Mouse (Mus musculus): ENCODE measurements around the gene Bid. TPM values are rescaled to one million over a fixed set of nuclear protein-coding genes. Genes with fewer than 3 reads are reported as not detected.
"Not testable (repeated sequence)": the region's sequence is repeated elsewhere in the genome, so short reads cannot be mapped to it uniquely, and the experiment has no call there.

Gene Bid
- polyA plus RNA-seq, 1 experiment from 2014 or later: 13.4 TPM

DNA sequence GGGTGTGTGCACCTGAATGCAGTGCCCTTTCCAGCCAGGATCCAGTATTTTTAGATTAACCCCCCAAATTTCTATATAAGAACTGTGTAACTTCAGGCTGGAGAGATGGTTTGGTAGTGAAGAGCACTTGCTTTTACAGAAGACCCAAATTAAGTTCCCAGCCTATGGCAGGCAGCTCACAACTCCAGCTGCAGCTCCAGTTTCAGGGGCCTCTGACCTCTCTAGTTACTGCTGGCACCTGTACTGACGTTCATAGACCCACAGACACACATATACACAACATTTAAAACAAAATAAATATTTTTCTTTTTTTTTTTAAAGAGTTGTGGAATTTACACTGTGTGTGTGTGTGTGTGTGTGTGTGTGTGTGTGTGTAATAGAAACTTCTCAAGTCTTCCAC lies 12.8 kb upstream of the Bid start:
- ATAC-seq (ENCODE audit: low read depth): no peak
- 32% methylated on average over 1 of the region's 1 CpGs for WGBS
- H3K4me1 ChIP-seq (ENCODE audit: control insufficient read depth, insufficient read depth, low read length): no peaks in the 10 kb centered on the region
- peaks cover 19% of the 10 kb centered on the region for H3K36me3 ChIP-seq (ENCODE audit: control insufficient read depth, insufficient read depth, low read length)
- H3K4me2 ChIP-seq (ENCODE audit: low read depth, low read length): no peak overlapping the region
- no peak overlapping the region for H3K9ac ChIP-seq (ENCODE audit: low read depth, low read length)
- DNase-seq (ENCODE audit: low spot score): no peak
- H3K27ac ChIP-seq (replicated peaks; ENCODE audit: low read depth, low read length): no peak overlapping the region
- no peak overlapping the region for H3K4me3 ChIP-seq (ENCODE audit: low read depth, low read length)
- H3K9me3 ChIP-seq (ENCODE audit: control insufficient read depth, low read length): no peaks in the 10 kb centered on the region
- no peaks in the 10 kb centered on the region for H3K27me3 ChIP-seq (replicated peaks; ENCODE audit: control insufficient read depth, insufficient read depth, low read length)

DNA sequence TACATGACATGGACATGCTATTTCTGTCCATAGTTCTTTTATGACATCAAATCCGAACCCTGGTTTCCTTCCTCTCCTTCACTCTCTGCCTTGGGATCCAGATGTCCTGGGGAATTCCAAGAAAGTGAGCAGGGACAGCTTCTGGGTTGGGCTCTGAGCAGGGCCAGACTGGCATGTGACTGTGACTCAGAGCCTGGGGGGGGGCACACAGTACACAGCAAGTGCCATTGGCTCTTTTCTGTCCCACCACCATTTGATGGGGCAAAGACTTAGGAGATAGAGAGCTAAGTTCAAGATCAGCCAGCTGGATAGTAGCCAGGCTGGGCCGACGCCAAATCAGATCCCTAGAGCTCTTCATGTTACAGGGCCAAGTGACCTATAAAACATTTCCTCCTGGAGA lies 11.1 kb upstream of the Bid start:
- H3K4me2 ChIP-seq (ENCODE audit: low read depth, low read length): no peak overlapping the region
- no peak overlapping the region for H3K27ac ChIP-seq (replicated peaks; ENCODE audit: low read depth, low read length)
- H3K4me1 ChIP-seq (ENCODE audit: control insufficient read depth, insufficient read depth, low read length): no peaks in the 10 kb centered on the region
- DNase-seq (ENCODE audit: low spot score): no peak
- H3K9me3 ChIP-seq (ENCODE audit: control insufficient read depth, low read length): no peaks in the 10 kb centered on the region
- no peak overlapping the region for H3K4me3 ChIP-seq (ENCODE audit: low read depth, low read length)
- H3K36me3 ChIP-seq (ENCODE audit: control insufficient read depth, insufficient read depth, low read length): peaks cover 9% of the 10 kb centered on the region; the same call in 1 of the 2 replicates
- no peak for ATAC-seq (ENCODE audit: low read depth)
- no peak overlapping the region for H3K9ac ChIP-seq (ENCODE audit: low read depth, low read length)
- H3K27me3 ChIP-seq (replicated peaks; ENCODE audit: control insufficient read depth, insufficient read depth, low read length): no peaks in the 10 kb centered on the region
- 67% methylated on average over 3 of the region's 3 CpGs for WGBS

DNA sequence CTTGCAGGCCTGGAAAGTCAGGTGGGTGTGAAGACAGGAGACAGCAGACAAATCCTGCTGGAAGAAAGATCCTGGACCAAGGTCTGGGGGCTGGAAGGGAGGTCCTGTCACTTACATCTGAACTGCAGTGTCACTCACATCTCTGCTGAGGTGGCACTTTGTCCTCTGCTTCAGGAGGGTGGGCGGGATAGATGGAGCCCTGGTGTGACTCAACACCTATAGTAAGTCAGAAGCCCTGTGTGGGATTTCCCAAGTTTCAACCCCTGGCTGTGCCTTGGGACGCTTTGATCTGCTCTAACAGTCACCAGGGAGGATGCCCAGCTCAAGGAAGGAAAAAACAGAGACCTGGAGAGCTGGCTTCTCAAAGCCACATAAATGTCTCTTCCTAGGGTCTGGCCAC lies 10.2 kb upstream of the Bid start:
- H3K4me2 ChIP-seq (ENCODE audit: low read depth, low read length): no peak overlapping the region
- ATAC-seq (ENCODE audit: low read depth): no peak
- no peak for DNase-seq (ENCODE audit: low spot score)
- no peak overlapping the region for H3K9ac ChIP-seq (ENCODE audit: low read depth, low read length)
- no peak overlapping the region for H3K27ac ChIP-seq (replicated peaks; ENCODE audit: low read depth, low read length)
- no peaks in the 10 kb centered on the region for H3K4me1 ChIP-seq (ENCODE audit: control insufficient read depth, insufficient read depth, low read length)
- H3K36me3 ChIP-seq (ENCODE audit: control insufficient read depth, insufficient read depth, low read length): 0 out of 2 replicates have a peak, but pooled peaks cover 2% of the 10 kb centered on the region
- H3K4me3 ChIP-seq (ENCODE audit: low read depth, low read length): no peak overlapping the region
- no peaks in the 10 kb centered on the region for H3K27me3 ChIP-seq (replicated peaks; ENCODE audit: control insufficient read depth, insufficient read depth, low read length)
- 67% methylated on average over 2 of the region's 2 CpGs for WGBS
- H3K9me3 ChIP-seq (ENCODE audit: control insufficient read depth, low read length): no peaks in the 10 kb centered on the region

DNA sequence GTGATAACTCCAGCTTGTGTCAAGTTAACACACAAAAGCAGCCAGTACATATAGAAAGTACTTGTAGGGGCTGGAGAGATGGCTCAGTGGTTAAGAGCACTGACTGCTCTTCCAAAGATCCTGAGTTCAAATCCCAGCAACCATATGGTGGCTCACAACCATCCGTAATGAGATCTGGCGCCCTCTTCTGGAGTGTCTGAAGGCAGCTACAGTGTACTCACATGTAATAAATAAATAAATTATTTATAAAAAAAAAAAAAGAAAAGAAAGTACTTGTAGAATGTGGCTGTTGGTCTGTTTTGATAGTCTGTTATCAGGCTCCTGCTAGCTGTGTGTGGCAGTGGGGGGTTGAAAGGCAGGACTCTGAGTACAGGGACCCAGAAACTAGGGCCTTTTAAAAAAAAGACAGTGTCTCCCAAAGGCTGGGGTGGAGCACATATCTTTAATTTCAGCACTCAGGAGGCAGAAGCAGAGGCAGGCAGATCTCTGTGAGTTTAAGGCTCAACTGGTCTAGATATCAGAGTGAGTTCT lies 8.2 kb upstream of the Bid start:
- H3K4me1 ChIP-seq (ENCODE audit: control insufficient read depth, insufficient read depth, low read length); H3K4me2 ChIP-seq (ENCODE audit: low read depth, low read length); H3K27me3 ChIP-seq (replicated peaks; ENCODE audit: control insufficient read depth, insufficient read depth, low read length); H3K9ac ChIP-seq (ENCODE audit: low read depth, low read length); H3K9me3 ChIP-seq (ENCODE audit: control insufficient read depth, low read length); ATAC-seq (ENCODE audit: low read depth); H3K27ac ChIP-seq (replicated peaks; ENCODE audit: low read depth, low read length); H3K36me3 ChIP-seq (ENCODE audit: control insufficient read depth, insufficient read depth, low read length); H3K4me3 ChIP-seq (ENCODE audit: low read depth, low read length); DNase-seq (ENCODE audit: low spot score): not testable (repeated sequence)
- WGBS: 72% methylated on average over 2 of the region's 2 CpGs

DNA sequence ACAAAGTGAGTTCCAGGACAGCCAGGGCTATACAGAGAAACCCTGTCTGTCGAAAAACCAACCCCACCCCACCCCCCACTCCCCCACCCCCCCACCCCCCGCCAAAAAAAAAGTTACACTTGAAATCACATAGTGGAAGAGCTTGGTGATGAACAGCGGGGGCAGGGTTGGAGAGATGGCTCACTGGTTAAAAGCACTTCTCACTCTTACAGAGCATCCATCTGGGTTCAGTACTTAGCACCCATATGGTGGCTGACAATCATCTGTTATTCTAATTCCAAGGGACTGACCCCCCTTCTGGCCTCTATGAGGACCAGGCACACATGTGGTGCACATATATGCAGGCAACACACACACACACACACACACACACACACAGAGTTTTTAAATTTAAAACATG lies 1.3 kb upstream of the Bid start:
- ATAC-seq (ENCODE audit: low read depth) (no peak), DNase-seq (ENCODE audit: low spot score) (peak; percentile 20)
- Histone ChIP-seq H3K9me3 (ENCODE audit: control insufficient read depth, low read length) (0 out of 2 replicates have a peak, but pooled peaks cover 3% of the 10 kb centered on the region), H3K4me1 (ENCODE audit: control insufficient read depth, insufficient read depth, low read length) (peaks cover 13% of the 10 kb centered on the region), H3K36me3 (ENCODE audit: control insufficient read depth, insufficient read depth, low read length) (no peaks in the 10 kb centered on the region), H3K27ac (replicated peaks; ENCODE audit: low read depth, low read length) (no peak overlapping the region), H3K4me3 (ENCODE audit: low read depth, low read length) (no peak overlapping the region), H3K27me3 (replicated peaks; ENCODE audit: control insufficient read depth, insufficient read depth, low read length) (0 out of 2 replicates have a peak, but pooled peaks cover 8% of the 10 kb centered on the region), H3K9ac (ENCODE audit: low read depth, low read length) (no peak overlapping the region), H3K4me2 (ENCODE audit: low read depth, low read length) (peak overlapping the region; percentile 94; the same call in 1 of the 2 replicates)
- 50% methylated on average over 3 of the region's 3 CpGs for WGBS

DNA sequence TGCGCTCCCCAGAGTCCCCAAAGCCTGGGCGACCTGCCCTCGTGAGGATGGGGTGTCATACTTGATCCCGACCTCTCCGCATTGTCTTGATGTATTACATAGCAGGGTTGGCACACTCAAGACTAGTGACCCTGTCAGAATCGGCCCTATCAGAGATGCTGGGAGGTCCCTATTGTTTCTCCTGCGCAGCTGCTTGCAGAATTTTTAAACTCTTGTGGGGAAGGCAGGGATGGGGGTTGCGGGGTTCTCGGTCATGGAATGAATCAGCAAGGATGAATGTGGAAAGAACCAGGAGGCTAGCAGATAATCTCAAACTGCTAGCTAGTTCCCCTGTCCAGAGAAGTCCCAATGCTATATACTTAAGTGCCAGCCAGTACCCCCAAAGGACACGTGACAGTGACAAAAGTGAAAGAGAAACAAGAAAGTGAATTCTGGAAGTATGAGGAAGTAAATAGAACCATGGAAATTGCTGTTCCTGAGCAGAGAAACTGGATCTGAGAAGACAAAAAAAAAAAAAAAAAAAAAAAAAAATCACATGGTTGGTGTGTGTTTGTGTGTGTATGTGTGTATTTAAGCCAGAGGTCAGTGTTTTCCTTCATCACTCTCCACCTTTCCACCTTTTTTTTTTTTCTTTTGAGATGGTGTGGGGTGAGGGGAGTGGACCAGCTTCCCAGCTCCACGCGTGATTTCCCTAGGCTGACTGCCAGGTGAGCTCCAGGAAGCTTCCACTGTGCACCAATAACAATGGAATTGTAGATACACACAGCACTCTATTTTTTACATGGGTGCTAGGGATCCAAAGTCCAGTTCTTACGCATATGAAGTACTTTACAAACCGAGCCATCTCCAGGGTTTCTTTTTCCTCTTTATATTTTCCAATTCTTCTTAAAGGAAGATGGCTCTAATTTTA lies 574 bp upstream of the Bid start:
- 32% methylated on average over 9 of the region's 14 CpGs for WGBS
- peak overlapping the region; percentile 64 for H3K4me3 ChIP-seq (ENCODE audit: low read depth, low read length)
- not testable (repeated sequence) for H3K9me3 ChIP-seq (ENCODE audit: control insufficient read depth, low read length); DNase-seq (ENCODE audit: low spot score); H3K27me3 ChIP-seq (replicated peaks; ENCODE audit: control insufficient read depth, insufficient read depth, low read length); H3K36me3 ChIP-seq (ENCODE audit: control insufficient read depth, insufficient read depth, low read length); H3K27ac ChIP-seq (replicated peaks; ENCODE audit: low read depth, low read length)
- peak overlapping the region; percentile 61 for H3K9ac ChIP-seq (ENCODE audit: low read depth, low read length)
- peak; percentile 46; the same call in 1 of the 2 replicates for ATAC-seq (ENCODE audit: low read depth)
- peak overlapping the region; percentile 94 for H3K4me2 ChIP-seq (ENCODE audit: low read depth, low read length)
- peaks cover 13% of the 10 kb centered on the region for H3K4me1 ChIP-seq (ENCODE audit: control insufficient read depth, insufficient read depth, low read length)

DNA sequence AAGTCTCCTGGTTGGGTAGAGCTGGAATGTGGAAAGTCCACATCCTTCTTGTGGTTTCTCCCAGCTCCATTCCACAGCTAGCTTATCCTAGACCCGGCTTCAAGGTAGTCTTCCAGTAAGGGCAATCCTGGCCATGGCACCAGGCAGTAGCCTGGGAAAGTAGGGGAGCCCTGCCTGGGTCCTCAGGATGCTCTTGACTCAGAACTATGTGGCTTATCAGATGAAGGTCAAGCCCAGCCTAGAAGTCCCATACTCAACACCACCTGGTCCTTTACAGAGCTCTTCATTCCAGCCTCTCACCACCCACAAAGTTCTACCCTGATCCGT lies 1.0 kb downstream of the Bid start:
- Histone ChIP-seq H3K27me3 (replicated peaks; ENCODE audit: control insufficient read depth, insufficient read depth, low read length) (0 out of 2 replicates have a peak, but pooled peaks cover 8% of the 10 kb centered on the region), H3K36me3 (ENCODE audit: control insufficient read depth, insufficient read depth, low read length) (no peaks in the 10 kb centered on the region), H3K4me2 (ENCODE audit: low read depth, low read length) (peak overlapping the region; percentile 94), H3K27ac (replicated peaks; ENCODE audit: low read depth, low read length) (no peak overlapping the region), H3K4me1 (ENCODE audit: control insufficient read depth, insufficient read depth, low read length) (peaks cover 13% of the 10 kb centered on the region), H3K4me3 (ENCODE audit: low read depth, low read length) (peak overlapping the region; percentile 64), H3K9ac (ENCODE audit: low read depth, low read length) (no peak overlapping the region), H3K9me3 (ENCODE audit: control insufficient read depth, low read length) (no peaks in the 10 kb centered on the region)
- DNase-seq (ENCODE audit: low spot score): no peak
- ATAC-seq (ENCODE audit: low read depth): no peak
- 36% methylated on average over 2 of the region's 2 CpGs for WGBS

DNA sequence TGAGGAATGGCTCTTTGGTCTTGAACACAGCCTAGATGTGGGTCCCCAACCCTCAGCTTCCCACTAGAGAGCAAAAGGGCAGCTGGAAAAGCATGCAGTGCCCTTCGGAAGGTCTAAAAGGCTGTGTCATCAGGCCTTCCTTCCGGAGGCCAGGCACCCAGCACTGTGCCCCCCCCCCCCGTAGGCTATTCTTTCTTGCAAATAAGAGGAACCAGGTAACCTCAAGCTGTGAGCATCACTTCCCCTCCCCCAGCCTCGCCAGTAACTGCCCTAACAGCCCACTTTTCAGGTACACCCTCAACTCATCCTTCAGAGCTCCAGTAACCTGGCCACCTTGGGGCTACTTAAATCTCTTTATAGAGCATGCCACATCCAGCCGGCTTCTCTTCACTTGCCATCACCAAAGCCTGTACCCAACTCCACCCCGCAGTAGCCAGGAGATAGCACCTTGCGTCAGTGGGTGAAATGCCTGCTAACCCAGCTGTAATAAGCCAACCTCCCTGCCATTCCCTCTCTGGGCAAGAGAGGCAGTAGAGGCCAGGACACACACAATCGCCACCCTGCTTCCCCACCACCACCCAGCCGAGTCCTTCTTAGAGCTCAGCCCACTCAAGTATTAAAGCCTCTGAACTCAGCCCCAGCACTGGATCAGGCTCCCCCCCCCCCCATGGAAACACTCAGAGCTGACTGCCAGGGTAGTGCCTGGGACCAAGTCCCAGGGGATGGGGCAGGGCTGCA lies 1.6 kb downstream of the Bid start:
- Histone ChIP-seq H3K4me2 (ENCODE audit: low read depth, low read length) (peak overlapping the region; percentile 94), H3K9ac (ENCODE audit: low read depth, low read length) (no peak overlapping the region), H3K36me3 (ENCODE audit: control insufficient read depth, insufficient read depth, low read length) (no peaks in the 10 kb centered on the region), H3K4me3 (ENCODE audit: low read depth, low read length) (no peak overlapping the region), H3K27ac (replicated peaks; ENCODE audit: low read depth, low read length) (no peak overlapping the region), H3K27me3 (replicated peaks; ENCODE audit: control insufficient read depth, insufficient read depth, low read length) (0 out of 2 replicates have a peak, but pooled peaks cover 8% of the 10 kb centered on the region), H3K4me1 (ENCODE audit: control insufficient read depth, insufficient read depth, low read length) (peaks cover 13% of the 10 kb centered on the region), H3K9me3 (ENCODE audit: control insufficient read depth, low read length) (no peaks in the 10 kb centered on the region)
- 59% methylated on average over 8 of the region's 9 CpGs for WGBS
- ATAC-seq (ENCODE audit: low read depth) (no peak), DNase-seq (ENCODE audit: low spot score) (peak; percentile 24)
